Mouse (Mus musculus): ENCODE data around the gene Krtap16-3.
A peak's percentile ranks its signal among the peaks of the same experiment; 100 is the strongest.

The Krtap16-3 gene

GRCm38 (mm10) chr16:88962773-88963172 is at the start of gene Krtap16-3:
Krtap16-3 (minus strand) TSS chr16:88962873.
- no peak for DNase-seq (ENCODE audit: low read depth, low spot score)

GRCm38 (mm10) chr16:89010659-89011058 is 48.0 kb upstream of the Krtap16-3 start, which contains the start of gene Krtap22-2:
Krtap22-2 (minus strand) TSS chr16:89010759.
- no peak for DNase-seq (ENCODE audit: low read depth, low spot score)

- DNase-seq (ENCODE audit: low read depth, low spot score): no peak
Measured at GRCm38 (mm10) chr16:88941106-88941505, 21.6 kb downstream of the Krtap16-3 start.

GRCm38 (mm10) chr16:88938252-88938651 is 24.4 kb downstream of the Krtap16-3 start:
- DNase-seq (ENCODE audit: low read depth, low spot score): peak; percentile 5

- no peak for DNase-seq (ENCODE audit: low read depth, low spot score)
Measured at GRCm38 (mm10) chr16:88932165-88932564, 30.5 kb downstream of the Krtap16-3 start, which contains the start of gene Krtap19-9b. Krtap19-9b (minus strand) TSS chr16:88932265.
